Mouse (Mus musculus): ENCODE measurements around the gene Bcl2l13.

DNA sequence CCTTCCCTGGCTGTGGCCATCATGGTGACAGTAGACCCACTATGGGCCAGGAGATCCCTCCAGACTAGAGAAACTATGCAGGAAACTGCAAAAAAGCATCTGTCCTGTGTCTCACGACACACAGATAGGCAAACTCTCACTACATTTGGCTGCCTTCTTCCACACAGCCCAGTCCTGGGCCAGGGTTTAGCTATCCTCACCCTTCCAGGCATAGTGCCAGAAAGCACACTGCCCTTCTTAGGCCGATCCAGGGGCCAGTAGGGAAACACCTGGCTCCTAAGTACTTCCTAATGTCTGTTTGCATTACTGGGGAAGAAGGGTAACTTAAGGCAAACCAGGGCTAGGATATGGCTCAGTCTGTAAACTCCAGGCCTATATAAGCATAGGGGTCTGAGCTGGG, 76.9 kb downstream of the Bcl2l13 start:
- TF ChIP-seq CTCF (IDR thresholded peaks at IDR 0.05; ENCODE audit: insufficient read depth, low read depth, low read length) (no peak), POLR2A (IDR thresholded peaks at IDR 0.05; ENCODE audit: insufficient read depth, low read depth, low read length) (no peak)

Data from olfactory bulb, adult 2 months (tissue).